Mouse (Mus musculus): ENCODE data around the gene Olfr287. TPM values are rescaled to one million over a fixed set of nuclear protein-coding genes. Genes with fewer than 3 reads are reported as not detected.
A peak's percentile ranks its signal among the peaks of the same experiment; 100 is the strongest.

Olfr287 gene
- total RNA-seq, 2 experiments from 2014 or later: 1.8 to 2.4 TPM

- intact Hi-C loops (cut with DNase I): no loop called here
- DNase-seq (ENCODE audit: low spot score in 2 of 2): no peak
Observed at GRCm38 (mm10) chr15:98170917-98171316, 49.9 kb downstream of the Olfr287 start.

GRCm38 (mm10) chr15:98170365-98170764, 50.5 kb downstream of the Olfr287 start:
- intact Hi-C loops (cut with DNase I): no loop called here
- peak; percentile 67 to 92 for DNase-seq (ENCODE audit: low spot score in 2 of 2)

DNA sequence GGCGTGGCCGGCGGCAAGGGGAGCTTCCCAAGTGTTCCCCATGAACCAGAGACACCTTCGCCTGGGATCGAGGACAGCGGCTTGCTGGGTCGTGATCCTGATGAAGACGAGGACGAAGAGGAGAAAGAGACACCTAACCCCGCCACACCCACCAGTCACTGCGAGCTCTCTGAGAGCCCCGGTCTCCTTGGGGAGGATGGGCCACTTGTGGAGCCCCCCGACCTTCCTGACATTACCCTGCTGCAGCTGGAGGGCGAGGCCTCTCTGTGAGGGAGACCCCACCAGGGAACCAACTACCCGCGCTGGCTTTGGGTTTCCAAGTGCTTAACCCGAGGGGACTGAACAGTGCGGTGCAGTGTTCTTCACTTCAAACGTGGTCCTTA, 52.2 kb downstream of the Olfr287 start:
- no peak for DNase-seq (ENCODE audit: low spot score in 2 of 2)
- intact Hi-C loops (cut with DNase I): loop anchor here (5.0 to 10.0 kb wide), 2 partner anchors 76 to 204 kb away; partner anchors contain the start of genes Pfkm, Senp1 and Tmem106c

GRCm38 (mm10) chr15:98167645-98168621, 52.9 kb downstream of the Olfr287 start:
- intact Hi-C loops (cut with DNase I): loop anchor here (5.0 to 10.0 kb wide), 2 partner anchors 76 to 203 kb away; partner anchors contain the start of genes Pfkm, Senp1 and Tmem106c
- peak; percentile 93 to 95 for DNase-seq (ENCODE audit: low spot score in 2 of 2)

GRCm38 (mm10) chr15:98166963-98167644, 53.8 kb downstream of the Olfr287 start, which contains the start of gene Ccdc184:
Gene Ccdc184, plus strand, starts transcription at chr15:98167158.
- DNase-seq (ENCODE audit: low spot score in 2 of 2): no peak
- intact Hi-C loops (cut with DNase I): loop anchor here (5.0 to 10.0 kb wide), 2 partner anchors 75 to 202 kb away; partner anchors contain the start of genes Pfkm, Senp1 and Tmem106c

DNA sequence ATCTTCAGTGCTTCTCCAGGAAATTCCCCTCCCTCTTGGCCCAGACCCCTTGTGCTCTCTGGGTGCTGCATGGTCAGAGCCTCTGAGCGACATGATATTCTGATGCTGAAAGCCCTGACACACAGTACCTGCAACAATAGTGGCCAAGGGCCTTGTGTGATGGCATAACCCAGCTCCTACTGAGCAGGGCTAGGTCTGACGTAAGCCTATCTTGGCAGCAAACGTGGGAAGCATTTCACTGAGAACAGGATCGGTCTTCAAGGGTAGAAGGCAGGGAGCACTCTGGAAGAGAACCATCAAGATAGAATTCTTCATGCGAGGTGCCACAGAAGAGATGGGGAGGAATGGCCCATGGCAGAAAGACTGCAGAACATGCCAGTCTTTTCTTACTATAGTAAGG, 55.3 kb downstream of the Olfr287 start, which contains the start of gene Asb8:
Asb8 (minus strand) TSS at position 101 of the 400 bp plus-strand sequence.
- no peak for DNase-seq (ENCODE audit: low spot score in 2 of 2)
- intact Hi-C loops (cut with DNase I): loop anchor here (5.0 to 10.0 kb wide), 2 partner anchors 73 to 201 kb away; partner anchors contain the start of genes Pfkm, Senp1 and Tmem106c

GRCm38 (mm10) chr15:98162561-98162960, 58.3 kb downstream of the Olfr287 start:
- intact Hi-C loops (cut with DNase I): loop anchor here (10.0 kb wide), 1 partner anchor 198 kb away; the partner anchor contains the start of gene Tmem106c

DNA sequence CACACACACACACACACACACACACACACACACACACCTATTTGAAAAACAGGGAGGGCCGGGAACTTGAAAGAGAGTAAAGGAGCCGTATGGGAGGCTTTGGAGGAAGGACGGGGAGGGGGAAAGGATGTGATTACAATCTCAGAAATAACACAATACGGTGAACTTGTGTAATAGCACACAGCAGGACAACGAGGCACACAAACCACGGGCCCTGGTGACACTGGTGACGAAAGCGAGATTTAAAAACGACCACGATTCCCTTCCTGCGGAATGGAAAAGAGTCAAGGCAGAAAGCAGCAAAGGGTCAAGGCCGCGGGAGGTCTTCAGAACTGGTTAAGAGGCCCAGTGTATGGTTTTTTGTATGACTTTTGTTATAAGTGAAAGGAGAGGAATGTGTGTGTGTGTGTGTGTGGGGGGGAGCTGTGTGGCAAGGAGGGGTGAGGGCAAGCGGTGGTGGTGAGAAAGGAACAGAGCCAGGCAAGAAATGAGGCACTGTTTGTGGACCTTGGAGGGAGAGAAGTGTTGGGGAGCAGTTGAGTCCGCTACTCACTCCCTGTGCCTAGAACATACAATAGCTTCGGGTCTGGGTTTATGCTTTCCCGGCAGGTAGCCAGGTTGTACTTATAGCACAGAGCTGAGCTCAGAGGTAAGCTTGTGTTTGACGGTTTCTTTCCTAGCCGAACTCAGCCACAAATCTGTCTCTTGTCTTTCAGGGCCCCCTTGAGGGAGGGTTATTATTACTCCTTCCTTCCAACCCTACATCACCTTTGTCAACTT, 59.6 kb downstream of the Olfr287 start:
- intact Hi-C loops (cut with DNase I): loop anchor here (10.0 kb wide), 1 partner anchor 196 kb away; the partner anchor contains the start of gene Tmem106c
- no peak for DNase-seq (ENCODE audit: low spot score in 2 of 2)

More at GRCm38 (mm10) chr15:98162561-98162960, 58.3 kb downstream of the Olfr287 start:
- no peak for DNase-seq (ENCODE audit: low spot score in 2 of 2)

DNA sequence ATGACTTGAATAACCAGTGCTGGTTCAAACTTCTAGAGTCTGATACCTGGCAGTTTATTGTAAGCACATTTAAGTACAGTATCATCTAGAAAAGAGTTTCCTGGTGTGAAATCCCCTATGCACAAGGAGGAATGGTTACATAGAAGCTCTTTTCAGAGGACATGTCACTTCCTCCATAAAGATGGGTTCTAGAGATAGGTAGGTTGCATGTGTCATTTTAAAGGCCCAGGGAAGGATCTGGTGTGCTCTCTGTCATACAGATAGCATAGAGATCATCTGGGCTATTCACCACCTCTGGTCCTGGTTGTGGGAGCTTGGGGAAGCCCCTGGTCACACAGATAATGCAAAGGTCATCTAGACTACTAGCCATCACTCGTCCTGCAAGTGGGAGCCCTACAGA, 63.6 kb downstream of the Olfr287 start:
- no peak for DNase-seq (ENCODE audit: low spot score in 2 of 2)
- intact Hi-C loops (cut with DNase I): no loop called here

Other genes with a start within 250 kb of the Olfr287 start
- under 1 TPM; 0.57 to 0.97 TPM for gene Col2a1, start 216.4 kb downstream of the Olfr287 start, total RNA-seq (2021)
- 100 to 1,000 TPM; 349 to 369 TPM for gene Pfkm, start 128.5 kb downstream of the Olfr287 start, total RNA-seq (2021)
- gene Senp1, start 127.3 kb downstream of the Olfr287 start, total RNA-seq (2021): 10 to 100 TPM; 11.8 to 13.7 TPM
- gene Asb8, start 55.4 kb downstream of the Olfr287 start, total RNA-seq (2021): 10 to 100 TPM; 43.4 to 45.4 TPM
- 10 to 100 TPM; 28.3 TPM for gene Ccdc184, start 53.9 kb downstream of the Olfr287 start, total RNA-seq (2021)
- gene Olfr288, start 25.5 kb downstream of the Olfr287 start, total RNA-seq (2021): not detected
- not detected for gene Gm44579, start 79 bp downstream of the Olfr287 start, total RNA-seq (2021)
- not detected for gene Olfr286, start 13.4 kb upstream of the Olfr287 start, total RNA-seq (2021)
- gene H1fnt, start 36.2 kb upstream of the Olfr287 start, total RNA-seq (2021): not detected
- gene Zfp641, start 75.1 kb upstream of the Olfr287 start, total RNA-seq (2021): 1 to 10 TPM; 6.9 to 7.0 TPM
- not detected for gene Olfr285, start 96.3 kb upstream of the Olfr287 start, total RNA-seq (2021)
- not detected for gene Olfr284, start 119.9 kb upstream of the Olfr287 start, total RNA-seq (2021)
- not detected for gene Olfr283, start 159.9 kb upstream of the Olfr287 start, total RNA-seq (2021)
- gene Olfr282, start 210.2 kb upstream of the Olfr287 start, total RNA-seq (2021): not detected
- gene Olfr281, start 231.5 kb upstream of the Olfr287 start, total RNA-seq (2021): not detected
- not detected for gene OR5BS1P, start 248.8 kb upstream of the Olfr287 start, total RNA-seq (2021)